Mouse (Mus musculus): ENCODE measurements around the gene Serpini1. TPM values are rescaled to one million over a fixed set of nuclear protein-coding genes. Genes with fewer than 3 reads are reported as not detected.
"Not testable (repeated sequence)": the region's sequence is repeated elsewhere in the genome, so short reads cannot be mapped to it uniquely, and the experiment has no call there.

The Serpini1 gene
- polyA plus RNA-seq, 1 experiment from 2014 or later: 9.5 TPM

DNA sequence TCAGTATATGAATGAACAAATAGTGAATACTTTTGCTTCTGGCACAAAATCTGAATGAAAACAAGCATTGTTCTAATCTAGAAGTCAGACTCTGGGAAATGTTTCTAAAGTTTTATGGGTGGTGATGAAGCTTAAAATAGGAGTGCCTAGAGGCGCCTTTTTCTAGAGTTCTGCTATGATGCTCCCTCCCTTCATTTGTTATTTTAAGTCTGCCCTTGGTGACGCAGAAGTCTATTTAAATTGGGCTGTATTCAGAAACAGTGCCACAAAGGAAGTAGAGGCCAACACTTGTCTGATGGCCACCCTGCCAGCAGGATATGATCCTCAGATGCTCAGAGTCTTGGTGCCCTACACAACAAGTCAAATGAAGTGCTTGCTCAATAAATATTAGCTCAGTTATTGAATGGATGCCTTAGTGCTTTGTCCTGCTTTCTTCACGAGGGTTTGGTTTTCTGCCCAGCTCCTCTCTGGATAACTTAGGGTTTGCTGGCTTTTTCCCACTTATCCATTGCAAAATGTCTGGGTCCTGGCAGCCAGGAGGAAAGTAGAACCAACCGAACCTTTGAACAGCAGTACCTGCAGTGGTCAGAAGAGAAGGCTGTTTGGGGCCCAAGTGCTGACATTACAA, 73.8 kb downstream of the Serpini1 start:
- no peak overlapping the region for H3K27ac ChIP-seq (ENCODE audit: low read depth, low read length)
- WGBS: 72% methylated on average over 4 of the region's 4 CpGs
- ATAC-seq: no peak

DNA sequence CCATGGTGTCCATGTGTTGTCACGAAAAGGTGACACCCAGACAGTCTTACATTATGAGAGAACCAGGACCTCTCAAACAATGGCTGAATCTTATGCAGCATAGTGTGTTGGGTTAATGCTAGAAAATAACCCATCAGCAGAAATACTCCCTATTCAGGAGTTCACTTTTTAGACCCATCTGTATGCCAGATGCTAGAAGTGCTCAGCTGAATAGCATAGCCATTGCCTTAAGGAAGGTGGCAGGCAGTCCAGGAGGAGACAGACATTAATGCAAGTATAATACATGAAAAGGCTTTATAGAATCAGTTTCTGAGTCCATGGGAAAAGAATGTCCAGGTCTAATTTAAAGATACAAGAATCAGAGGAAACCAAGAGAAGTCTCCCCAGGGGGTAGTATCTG, 75.9 kb downstream of the Serpini1 start:
- Histone ChIP-seq H3K4me2 (replicated peaks; ENCODE audit: low read depth) (no peak overlapping the region), H3K9ac (ENCODE audit: low read depth, low read length) (no peak overlapping the region), H3K4me3 (ENCODE audit: low read depth, low read length) (no peak overlapping the region), H3K9me3 (ENCODE audit: control insufficient read depth) (no peaks in the 10 kb centered on the region), H3K27me3 (replicated peaks; ENCODE audit: control insufficient read depth, insufficient read depth, low read length) (no peaks in the 10 kb centered on the region), H3K4me1 (replicated peaks; ENCODE audit: control insufficient read depth, insufficient read depth, low read length) (no peaks in the 10 kb centered on the region), H3K27ac (ENCODE audit: low read depth, low read length) (no peak overlapping the region), H3K36me3 (ENCODE audit: control insufficient read depth, insufficient read depth) (no peaks in the 10 kb centered on the region)
- WGBS: 84% methylated on average over 1 of the region's 1 CpGs
- ATAC-seq: no peak
- TF ChIP-seq CTCF (IDR thresholded peaks at IDR 0.05; ENCODE audit: low read depth): no peak

More for the DNA sequence above, 73.8 kb downstream of the Serpini1 start:
- no peak overlapping the region for H3K4me3 ChIP-seq (ENCODE audit: low read depth, low read length)
- no peak overlapping the region for H3K9ac ChIP-seq (ENCODE audit: low read depth, low read length)
- no peaks in the 10 kb centered on the region for H3K36me3 ChIP-seq (ENCODE audit: control insufficient read depth, insufficient read depth)
- TF ChIP-seq CTCF (IDR thresholded peaks at IDR 0.05; ENCODE audit: low read depth): no peak
- no peaks in the 10 kb centered on the region for H3K9me3 ChIP-seq (ENCODE audit: control insufficient read depth)
- no peaks in the 10 kb centered on the region for H3K4me1 ChIP-seq (replicated peaks; ENCODE audit: control insufficient read depth, insufficient read depth, low read length)
- H3K4me2 ChIP-seq (replicated peaks; ENCODE audit: low read depth): no peak overlapping the region
- H3K27me3 ChIP-seq (replicated peaks; ENCODE audit: control insufficient read depth, insufficient read depth, low read length): no peaks in the 10 kb centered on the region

GRCm38 (mm10) chr3:75633635-75634034, 76.3 kb downstream of the Serpini1 start:
- H3K27ac ChIP-seq (ENCODE audit: low read depth, low read length): no peak overlapping the region
- no peak overlapping the region for H3K4me2 ChIP-seq (replicated peaks; ENCODE audit: low read depth)
- no peak for TF ChIP-seq CTCF (IDR thresholded peaks at IDR 0.05; ENCODE audit: low read depth)
- ATAC-seq: no peak
- H3K4me1 ChIP-seq (replicated peaks; ENCODE audit: control insufficient read depth, insufficient read depth, low read length): no peaks in the 10 kb centered on the region
- 71% methylated on average over 4 of the region's 4 CpGs for WGBS
- H3K27me3 ChIP-seq (replicated peaks; ENCODE audit: control insufficient read depth, insufficient read depth, low read length): no peaks in the 10 kb centered on the region
- no peaks in the 10 kb centered on the region for H3K36me3 ChIP-seq (ENCODE audit: control insufficient read depth, insufficient read depth)
- no peak overlapping the region for H3K4me3 ChIP-seq (ENCODE audit: low read depth, low read length)
- H3K9me3 ChIP-seq (ENCODE audit: control insufficient read depth): no peaks in the 10 kb centered on the region
- no peak overlapping the region for H3K9ac ChIP-seq (ENCODE audit: low read depth, low read length)

- no peak overlapping the region for H3K4me3 ChIP-seq (ENCODE audit: low read depth, low read length)
- no peaks in the 10 kb centered on the region for H3K9me3 ChIP-seq (ENCODE audit: control insufficient read depth)
- ATAC-seq: no peak
- H3K36me3 ChIP-seq (ENCODE audit: control insufficient read depth, insufficient read depth): no peaks in the 10 kb centered on the region
- no peak overlapping the region for H3K27ac ChIP-seq (ENCODE audit: low read depth, low read length)
- no peak overlapping the region for H3K9ac ChIP-seq (ENCODE audit: low read depth, low read length)
- WGBS: 90% methylated on average over 1 of the region's 1 CpGs
- H3K27me3 ChIP-seq (replicated peaks; ENCODE audit: control insufficient read depth, insufficient read depth, low read length): no peaks in the 10 kb centered on the region
- H3K4me2 ChIP-seq (replicated peaks; ENCODE audit: low read depth): no peak overlapping the region
- no peaks in the 10 kb centered on the region for H3K4me1 ChIP-seq (replicated peaks; ENCODE audit: control insufficient read depth, insufficient read depth, low read length)
- TF ChIP-seq CTCF (IDR thresholded peaks at IDR 0.05; ENCODE audit: low read depth): no peak
These were observed 78.3 kb downstream of the Serpini1 start for GRCm38 (mm10) chr3:75635648-75636047.

DNA sequence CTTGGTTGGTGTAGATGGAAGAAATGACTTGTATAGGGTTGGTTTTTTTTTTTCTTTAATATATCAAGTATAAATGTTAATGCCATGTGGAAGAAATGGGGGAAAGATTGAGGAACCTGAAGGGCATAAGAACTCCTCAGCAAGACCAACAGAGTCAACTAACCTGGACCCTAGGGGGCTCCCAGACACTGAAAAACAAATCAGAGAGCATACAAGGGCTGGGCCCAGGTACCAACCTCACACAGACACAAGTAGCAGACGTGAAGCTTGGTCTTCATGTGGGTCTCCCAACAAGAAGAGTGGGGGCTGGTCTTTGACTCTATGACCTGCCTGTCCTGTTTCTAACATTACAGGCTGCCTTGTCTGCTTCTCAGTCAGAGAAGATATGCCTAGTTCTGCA, 82.2 kb downstream of the Serpini1 start:
- H3K36me3 ChIP-seq (ENCODE audit: control insufficient read depth, insufficient read depth): no peaks in the 10 kb centered on the region
- ATAC-seq: no peak
- no peak overlapping the region for H3K27ac ChIP-seq (ENCODE audit: low read depth, low read length)
- no peak overlapping the region for H3K9ac ChIP-seq (ENCODE audit: low read depth, low read length)
- H3K4me1 ChIP-seq (replicated peaks; ENCODE audit: control insufficient read depth, insufficient read depth, low read length): no peaks in the 10 kb centered on the region
- no peak overlapping the region for H3K4me3 ChIP-seq (ENCODE audit: low read depth, low read length)
- no peaks in the 10 kb centered on the region for H3K27me3 ChIP-seq (replicated peaks; ENCODE audit: control insufficient read depth, insufficient read depth, low read length)
- no peaks in the 10 kb centered on the region for H3K9me3 ChIP-seq (ENCODE audit: control insufficient read depth)
- TF ChIP-seq CTCF (IDR thresholded peaks at IDR 0.05; ENCODE audit: low read depth): no peak
- H3K4me2 ChIP-seq (replicated peaks; ENCODE audit: low read depth): no peak overlapping the region
- 54% methylated on average over 1 of the region's 1 CpGs for WGBS

DNA sequence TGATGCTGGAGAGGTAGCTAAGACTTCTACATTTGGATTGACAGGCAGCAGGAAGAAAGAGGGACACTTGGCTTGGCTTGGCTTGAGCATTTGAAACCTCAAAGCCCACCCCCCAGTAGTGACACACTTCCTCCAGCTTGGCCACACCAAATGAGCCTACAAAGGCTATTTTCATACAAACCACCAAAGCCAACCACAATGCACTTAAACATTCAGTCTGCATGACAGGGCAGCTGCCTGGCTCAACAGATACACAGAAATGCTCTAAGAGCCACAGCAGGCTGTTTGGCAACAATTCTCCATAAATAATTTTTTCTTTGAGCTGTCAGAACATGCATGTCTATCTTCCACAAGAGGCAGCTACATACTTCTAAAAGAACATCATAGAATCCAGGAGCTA, 90.2 kb downstream of the Serpini1 start:
- H3K27me3 ChIP-seq (replicated peaks; ENCODE audit: control insufficient read depth, insufficient read depth, low read length): no peaks in the 10 kb centered on the region
- no peaks in the 10 kb centered on the region for H3K36me3 ChIP-seq (ENCODE audit: control insufficient read depth, insufficient read depth)
- H3K4me3 ChIP-seq (ENCODE audit: low read depth, low read length): no peak overlapping the region
- H3K9me3 ChIP-seq (ENCODE audit: control insufficient read depth): no peaks in the 10 kb centered on the region
- H3K9ac ChIP-seq (ENCODE audit: low read depth, low read length): no peak overlapping the region
- H3K4me2 ChIP-seq (replicated peaks; ENCODE audit: low read depth): no peak overlapping the region
- H3K4me1 ChIP-seq (replicated peaks; ENCODE audit: control insufficient read depth, insufficient read depth, low read length): no peaks in the 10 kb centered on the region
- no peak overlapping the region for H3K27ac ChIP-seq (ENCODE audit: low read depth, low read length)
- no peak for TF ChIP-seq CTCF (IDR thresholded peaks at IDR 0.05; ENCODE audit: low read depth)
- ATAC-seq: no peak

GRCm38 (mm10) chr3:75648226-75648625, 90.9 kb downstream of the Serpini1 start:
- H3K9ac ChIP-seq (ENCODE audit: low read depth, low read length): no peak overlapping the region
- ATAC-seq: no peak

DNA sequence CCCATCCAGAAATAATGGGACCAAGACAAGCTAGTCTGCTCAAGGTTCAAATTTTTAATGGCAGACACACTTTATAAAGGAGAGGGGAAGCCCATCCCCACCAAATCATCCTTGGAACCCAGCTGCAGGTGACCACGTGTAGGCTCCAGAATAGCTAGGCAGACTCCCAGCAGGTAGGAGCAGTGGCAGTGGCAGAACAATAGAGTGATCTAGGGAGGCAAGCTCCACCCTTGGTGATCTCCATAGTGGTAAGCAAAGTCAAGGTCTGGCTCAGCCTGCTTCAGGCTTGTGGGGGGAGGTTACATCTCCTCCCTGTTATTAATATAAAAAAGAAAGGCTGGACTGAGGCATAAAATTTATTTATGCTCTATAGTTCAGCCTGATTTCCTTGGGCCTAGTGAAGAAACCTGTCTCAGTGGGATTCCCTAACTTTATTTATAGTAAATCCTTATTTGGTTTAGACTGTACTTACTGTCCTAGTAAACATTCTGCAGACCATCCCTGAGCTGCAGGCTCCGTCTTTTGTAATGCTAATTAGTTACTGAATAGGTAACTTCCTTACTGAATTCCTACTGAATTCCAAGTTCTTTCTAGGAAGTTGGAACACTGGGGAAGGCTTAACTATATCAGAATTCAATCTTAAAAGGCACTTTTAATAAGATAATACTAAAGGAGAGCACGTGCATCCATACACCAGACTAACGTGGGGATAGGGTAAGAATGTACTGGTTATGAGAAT, 93.2 kb downstream of the Serpini1 start:
- not testable (repeated sequence) for H3K4me2 ChIP-seq (replicated peaks; ENCODE audit: low read depth); H3K9me3 ChIP-seq (ENCODE audit: control insufficient read depth); H3K4me3 ChIP-seq (ENCODE audit: low read depth, low read length); H3K27me3 ChIP-seq (replicated peaks; ENCODE audit: control insufficient read depth, insufficient read depth, low read length); H3K4me1 ChIP-seq (replicated peaks; ENCODE audit: control insufficient read depth, insufficient read depth, low read length); H3K36me3 ChIP-seq (ENCODE audit: control insufficient read depth, insufficient read depth); ATAC-seq; H3K27ac ChIP-seq (ENCODE audit: low read depth, low read length); H3K9ac ChIP-seq (ENCODE audit: low read depth, low read length)
- 60% methylated on average over 4 of the region's 4 CpGs for WGBS

More at GRCm38 (mm10) chr3:75648226-75648625, 90.9 kb downstream of the Serpini1 start:
- H3K4me1 ChIP-seq (replicated peaks; ENCODE audit: control insufficient read depth, insufficient read depth, low read length): no peaks in the 10 kb centered on the region
- no peaks in the 10 kb centered on the region for H3K9me3 ChIP-seq (ENCODE audit: control insufficient read depth)
- no peaks in the 10 kb centered on the region for H3K36me3 ChIP-seq (ENCODE audit: control insufficient read depth, insufficient read depth)
- H3K4me3 ChIP-seq (ENCODE audit: low read depth, low read length): no peak overlapping the region
- WGBS: 81% methylated on average over 1 of the region's 1 CpGs
- no peak overlapping the region for H3K4me2 ChIP-seq (replicated peaks; ENCODE audit: low read depth)
- no peak for TF ChIP-seq CTCF (IDR thresholded peaks at IDR 0.05; ENCODE audit: low read depth)
- H3K27ac ChIP-seq (ENCODE audit: low read depth, low read length): no peak overlapping the region
- H3K27me3 ChIP-seq (replicated peaks; ENCODE audit: control insufficient read depth, insufficient read depth, low read length): no peaks in the 10 kb centered on the region
